Mouse (Mus musculus) T-cell, adult 2 months (primary cell): ENCODE results near the gene Mocs1.

Experiments
- DNase-seq: peaks from one replicate; pipeline ENCODE4 v3.0.0; 2022; ENCODE audit warnings: low spot score

Gene Mocs1

DNA sequence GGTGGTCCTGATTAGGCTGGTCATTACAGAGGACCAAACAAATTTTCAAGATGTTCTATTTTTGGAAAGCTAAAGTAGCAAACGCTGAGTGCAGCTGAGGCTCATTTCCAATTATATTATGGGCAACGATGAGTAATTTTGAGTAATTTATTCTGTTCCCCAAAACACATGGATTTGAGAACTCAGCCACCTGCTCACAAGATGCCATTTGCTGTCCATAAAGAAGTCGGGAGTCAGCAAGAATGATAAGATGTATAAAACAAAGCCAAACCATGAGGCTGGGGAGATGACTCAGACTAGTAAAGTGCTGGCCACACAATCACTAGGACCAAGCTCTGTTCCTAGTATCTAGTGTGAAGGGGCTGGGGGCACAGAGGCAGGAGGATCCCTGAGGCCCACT, 56.3 kb downstream of the Mocs1 start:
- no peak for DNase-seq

DNA sequence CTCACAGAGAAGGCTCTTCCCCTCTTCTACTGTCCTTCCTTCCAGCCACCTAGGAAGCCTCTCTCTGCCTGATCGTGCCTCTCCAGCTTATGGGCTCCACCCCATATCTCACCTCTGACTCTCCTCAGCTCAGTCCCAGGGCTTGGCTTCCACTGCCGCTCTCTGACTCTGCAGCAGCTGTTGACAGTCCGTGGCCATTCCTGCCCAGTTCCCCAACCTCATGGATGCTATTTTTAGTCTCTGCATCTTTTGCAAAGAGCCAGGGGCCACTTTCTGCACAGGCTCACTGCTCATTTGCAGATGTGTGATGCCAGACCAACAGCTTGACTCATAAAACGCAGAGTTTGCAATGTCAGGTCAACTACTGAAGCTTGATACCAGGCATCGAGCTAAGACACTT, 60.9 kb downstream of the Mocs1 start:
- no peak for DNase-seq

DNA sequence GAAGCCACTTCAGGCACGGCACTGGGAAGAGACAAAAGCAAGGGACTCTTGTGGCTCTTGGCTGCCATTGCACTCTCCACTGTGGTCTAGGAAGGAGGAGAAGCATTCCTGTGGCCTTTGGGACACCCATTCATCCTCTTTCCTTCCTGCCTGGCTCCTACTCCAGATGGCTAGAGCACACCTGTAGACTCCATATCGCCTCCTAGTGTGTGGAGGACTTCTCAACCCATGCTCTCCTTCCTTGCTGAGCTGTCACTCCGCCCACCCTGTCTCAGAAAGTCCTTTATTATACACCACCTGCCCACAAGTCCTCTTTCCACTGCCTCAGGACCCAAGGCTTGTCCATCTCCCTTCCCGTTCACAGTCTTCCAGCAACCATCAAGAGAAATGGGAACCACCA, 65.1 kb downstream of the Mocs1 start:
- no peak for DNase-seq

DNA sequence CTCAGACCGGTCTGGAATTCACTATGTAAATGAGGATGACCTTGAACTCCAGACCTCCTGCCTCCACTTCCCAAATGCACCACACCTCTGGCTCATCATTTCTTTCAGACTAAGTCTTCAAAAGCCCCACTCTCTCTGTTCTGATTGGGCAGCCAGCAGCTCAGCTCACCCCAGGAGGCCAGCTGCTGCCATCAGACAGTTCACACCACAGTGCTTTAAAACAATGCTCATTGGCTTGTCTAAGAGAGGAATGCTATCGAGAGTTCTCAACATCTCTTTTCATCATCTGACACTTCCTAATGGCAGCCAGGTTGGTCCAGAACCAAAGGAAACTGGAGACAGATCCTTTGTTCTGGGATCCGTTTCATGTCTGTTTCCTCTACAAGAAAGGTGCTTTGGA, 70.0 kb downstream of the Mocs1 start:
- no peak for DNase-seq

DNA sequence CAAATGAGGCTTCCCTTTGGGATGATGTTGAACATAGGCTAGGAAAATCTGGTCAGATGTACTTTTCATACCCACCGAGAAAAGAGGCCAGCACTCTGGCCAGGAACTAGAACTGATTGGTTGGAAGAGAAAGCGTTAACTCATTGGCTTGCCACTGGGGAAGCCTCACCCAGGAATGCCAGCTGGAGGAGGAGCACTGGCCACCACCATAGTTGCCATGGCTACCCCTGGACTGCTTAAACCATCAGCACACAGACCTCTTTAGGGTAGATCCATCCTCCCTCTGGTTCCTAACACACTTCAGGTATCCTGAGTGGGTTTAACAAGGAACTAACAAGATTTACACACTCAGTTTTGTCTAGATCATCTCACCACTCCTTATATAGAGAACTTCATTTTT, 71.5 kb downstream of the Mocs1 start:
- DNase-seq, result no peak

DNA sequence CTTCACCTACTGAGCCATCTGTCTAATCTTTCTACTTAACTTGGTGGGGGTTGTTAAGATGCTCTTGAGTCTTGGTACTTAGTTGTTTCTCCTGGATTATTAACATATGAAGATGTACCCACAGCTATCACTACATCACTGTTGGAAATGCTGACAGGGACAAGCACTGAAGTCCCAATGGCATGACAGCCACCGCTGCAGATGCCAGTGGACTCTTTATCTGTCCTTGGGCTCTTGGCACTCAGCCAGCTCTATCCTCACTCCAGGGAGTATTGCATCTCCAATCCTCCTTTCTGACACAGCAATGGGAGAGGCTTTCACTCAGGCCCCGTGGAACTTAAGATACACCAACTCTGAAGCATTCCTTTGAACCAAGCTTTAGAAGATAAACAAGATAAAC, 72.1 kb downstream of the Mocs1 start:
- no peak for DNase-seq

DNA sequence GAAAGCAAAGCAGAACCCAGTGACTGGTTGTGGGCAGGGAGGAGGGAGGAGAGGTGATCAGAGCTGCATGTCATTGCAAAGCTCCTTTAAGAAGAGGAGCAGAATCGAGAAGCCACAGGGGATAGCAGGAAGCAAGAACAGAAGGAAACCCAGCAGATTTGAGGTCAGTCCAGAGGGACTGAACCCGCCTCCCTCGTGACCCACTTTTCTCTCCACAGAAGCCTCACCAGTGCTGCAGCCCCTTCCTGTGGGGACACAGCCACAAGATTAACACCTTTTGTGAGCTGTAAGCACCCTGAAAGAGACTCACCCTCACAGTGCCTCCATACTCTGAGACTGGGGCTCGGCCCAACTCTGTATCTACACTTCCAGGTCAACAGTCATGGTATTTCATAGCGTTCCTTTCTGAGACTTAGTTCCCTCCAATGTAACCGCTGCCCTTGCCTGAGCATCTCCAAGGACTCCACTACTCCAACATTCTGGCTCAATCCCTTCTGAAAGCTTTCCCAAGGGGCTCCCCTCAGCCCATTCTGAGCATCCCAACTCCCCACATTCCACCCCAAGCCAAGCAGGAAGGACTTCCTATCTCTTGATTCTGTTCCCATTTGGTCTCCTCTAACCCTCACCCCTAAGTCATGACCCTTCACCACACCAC, 75.2 kb downstream of the Mocs1 start:
- no peak for DNase-seq
